Mouse (Mus musculus) forebrain, embryonic 15.5 days (tissue): ENCODE data around the gene Shank1. TPM values are rescaled to one million over a fixed set of nuclear protein-coding genes. Genes with fewer than 3 reads are reported as not detected.

Experiments used
- ATAC-seq: fragments of 200-750 bp; cut with Nextera tagmentation; replicated peaks from 2 replicates; pipeline ENCODE4 v1.8.0; 2017; ENCODE audit warnings: mild to moderate bottlenecking, moderate TSS enrichment, moderate library complexity
- H3K27ac ChIP-seq: fragments of 300-500 bp; sonication (generic); replicated peaks from 2 replicates; pipeline ENCODE4 v1.5.1; 2015; ENCODE audit warnings: mild to moderate bottlenecking, inconsistent platforms
- H3K27me3 ChIP-seq: fragments of 300-500 bp; sonication (generic); 2 replicates; pipeline ENCODE4 v1.6.1; 2015; ENCODE audit warnings: inconsistent platforms
- H3K36me3 ChIP-seq: fragments of 300-500 bp; sonication (generic); 2 replicates; pipeline ENCODE4 v1.6.1; 2015; ENCODE audit warnings: mild to moderate bottlenecking, inconsistent platforms
- H3K4me1 ChIP-seq: fragments of 300-500 bp; sonication (generic); 2 replicates; pipeline ENCODE4 v1.6.1; 2015; ENCODE audit warnings: inconsistent platforms
- H3K4me2 ChIP-seq: fragments of 300-500 bp; sonication (generic); replicated peaks from 2 replicates; pipeline ENCODE4 v1.6.1; 2015; ENCODE audit warnings: mild to moderate bottlenecking, inconsistent platforms
- H3K4me3 ChIP-seq: fragments of 300-500 bp; sonication (generic); 2 replicates; pipeline ENCODE4 v1.5.1; 2015; ENCODE audit warnings: mild to moderate bottlenecking, inconsistent platforms
- H3K9ac ChIP-seq: fragments of 300-500 bp; sonication (generic); replicated peaks from 2 replicates; pipeline ENCODE4 v1.6.1; 2015; ENCODE audit warnings: mild to moderate bottlenecking, inconsistent platforms
- H3K9me3 ChIP-seq: fragments of 300-500 bp; sonication (generic); 2 replicates; pipeline ENCODE4 v1.6.1; 2016; ENCODE audit warnings: inconsistent platforms
- WGBS: fragments of 180-500 bp; shearing (Covaris S2); methylation state at CpG from one replicate; pipeline ENCODE4 v1.1.7; 2015; ENCODE audit warnings: mixed read lengths; 5-methylcytosine and 5-hydroxymethylcytosine counted together
- polyA plus RNA-seq: library from polyadenylated mRNA; unstranded; fragments of >200 nt; fragmentation: Nextera tagmentation; extraction: Ambion mirVana; gene quantifications from 2 replicates; pipeline ENCODE4 v1.2.1, GENCODE M21; 2015

Shank1 gene
- polyA plus RNA-seq, 1 experiment from 2014 or later: 22.0 TPM

DNA sequence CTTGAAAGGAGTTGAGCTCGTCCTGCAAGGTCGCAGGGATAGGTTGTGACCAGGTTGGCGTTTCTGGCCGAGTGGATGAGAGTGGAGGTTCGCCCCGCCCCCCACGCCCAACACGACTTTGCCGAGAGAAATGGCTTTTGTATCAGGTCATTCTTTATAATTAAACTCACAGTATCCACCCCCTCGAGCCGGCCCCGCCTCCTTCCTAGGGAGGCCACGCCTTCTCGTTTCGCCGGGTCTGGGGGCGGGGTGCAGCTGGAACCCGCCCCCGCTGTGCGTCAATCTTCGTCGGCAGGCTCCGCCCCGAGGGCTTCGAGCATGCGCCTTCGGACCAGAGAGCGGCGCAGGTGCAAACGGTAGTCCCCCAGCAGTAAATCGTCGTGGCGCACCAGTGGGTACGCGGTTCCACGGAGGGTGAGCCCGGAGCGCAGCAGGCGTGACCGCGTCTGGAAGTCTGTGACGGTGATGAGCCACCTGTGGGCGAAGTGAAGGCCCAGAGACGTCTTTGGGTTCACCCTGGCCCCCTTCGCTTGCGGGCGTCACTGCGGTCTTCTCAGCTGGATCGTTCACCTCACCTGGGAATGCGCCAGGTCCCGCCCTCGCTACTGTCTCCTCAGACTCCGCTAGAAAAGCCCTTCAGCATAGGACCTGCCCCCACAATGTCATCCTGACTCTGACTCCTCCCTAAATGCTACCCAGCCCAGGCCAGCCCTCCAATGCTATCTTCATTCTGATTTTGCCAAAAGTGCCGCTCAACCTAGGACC is 50.0 kb downstream of the Shank1 start:
- H3K27me3 ChIP-seq: peaks cover 40% of the 10 kb centered on the region
- peak overlapping the region; percentile 94 for H3K4me2 ChIP-seq
- H3K27ac ChIP-seq: peak overlapping the region; percentile 87
- WGBS: under 1% methylated on average over 54 of the region's 54 CpGs
- H3K36me3 ChIP-seq: 0 out of 2 replicates have a peak, but pooled peaks cover 4% of the 10 kb centered on the region
- peak overlapping the region; percentile 60 for H3K9ac ChIP-seq
- peaks cover 41% of the 10 kb centered on the region for H3K4me1 ChIP-seq
- H3K9me3 ChIP-seq: no peaks in the 10 kb centered on the region
- peak overlapping the region; percentile 54 for H3K4me3 ChIP-seq
- peak; percentile 82 for ATAC-seq

- Histone ChIP-seq H3K27me3 (peaks cover 33% of the 10 kb centered on the region), H3K4me1 (peaks cover 41% of the 10 kb centered on the region), H3K27ac (0 out of 2 replicates have a peak overlapping the region, but pooled peaks have one; percentile 87), H3K9ac (peak overlapping the region; percentile 60), H3K36me3 (0 out of 2 replicates have a peak, but pooled peaks cover 4% of the 10 kb centered on the region), H3K4me2 (peak overlapping the region; percentile 94), H3K9me3 (no peaks in the 10 kb centered on the region), H3K4me3 (peak overlapping the region; percentile 54)
- ATAC-seq: peak; percentile 53
- WGBS: 7% methylated on average over 21 of the region's 21 CpGs
Measured at GRCm38 (mm10) chr7:44360792-44361301, 50.8 kb downstream of the Shank1 start.

GRCm38 (mm10) chr7:44372678-44373077 is 62.6 kb downstream of the Shank1 start:
- Histone ChIP-seq H3K4me3 (no peak overlapping the region), H3K4me1 (peaks cover 17% of the 10 kb centered on the region), H3K9me3 (no peaks in the 10 kb centered on the region), H3K4me2 (no peak overlapping the region), H3K36me3 (no peaks in the 10 kb centered on the region), H3K27ac (no peak overlapping the region), H3K9ac (no peak overlapping the region), H3K27me3 (0 out of 2 replicates have a peak, but pooled peaks cover 3% of the 10 kb centered on the region)
- no peak for ATAC-seq
- WGBS: 89% methylated on average over 8 of the region's 8 CpGs

GRCm38 (mm10) chr7:44373460-44373859 is 63.4 kb downstream of the Shank1 start:
- Histone ChIP-seq H3K27me3 (0 out of 2 replicates have a peak, but pooled peaks cover 3% of the 10 kb centered on the region), H3K4me2 (peak overlapping the region; percentile 78), H3K9me3 (no peaks in the 10 kb centered on the region), H3K9ac (peak overlapping the region; percentile 36; the same call in 1 of the 2 replicates), H3K4me1 (peaks cover 20% of the 10 kb centered on the region), H3K4me3 (peak overlapping the region; percentile 65), H3K36me3 (no peaks in the 10 kb centered on the region), H3K27ac (no peak overlapping the region; the same call in 1 of the 2 replicates)
- peak; percentile 42 for ATAC-seq
- 10% methylated on average over 7 of the region's 7 CpGs for WGBS

- Histone ChIP-seq H3K4me2 (peak overlapping the region; percentile 78), H3K9ac (peak overlapping the region; percentile 64)
- under 1% methylated on average over 19 of the region's 19 CpGs for WGBS
Measured at GRCm38 (mm10) chr7:44373889-44374652, 64.0 kb downstream of the Shank1 start.

DNA sequence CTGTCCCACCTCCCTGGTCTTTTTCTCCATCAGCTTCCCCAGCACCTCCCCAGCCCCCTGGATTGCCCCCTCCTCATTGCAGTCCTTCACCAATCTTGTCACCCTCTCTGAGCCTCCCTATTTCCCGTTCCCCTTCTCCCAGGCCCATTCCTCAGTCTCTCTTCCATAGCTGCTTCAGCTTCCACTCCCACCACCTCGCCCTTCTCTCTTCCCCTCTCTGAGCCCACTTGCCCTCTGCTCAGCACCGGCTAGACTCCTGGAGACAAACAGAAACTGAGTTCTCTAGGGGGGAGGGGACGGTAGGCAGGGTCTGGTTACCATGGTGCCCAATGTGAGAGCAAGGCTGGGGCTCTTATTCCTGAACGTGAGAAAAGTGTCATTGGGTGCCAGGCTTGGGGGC is 64.7 kb downstream of the Shank1 start:
- 1% methylated on average over 5 of the region's 5 CpGs for WGBS

More at GRCm38 (mm10) chr7:44373889-44374652, 64.0 kb downstream of the Shank1 start:
- no peaks in the 10 kb centered on the region for H3K36me3 ChIP-seq
- H3K9me3 ChIP-seq: no peaks in the 10 kb centered on the region
- H3K4me3 ChIP-seq: peak overlapping the region; percentile 65
- 0 out of 2 replicates have a peak, but pooled peaks cover 3% of the 10 kb centered on the region for H3K27me3 ChIP-seq
- H3K4me1 ChIP-seq: peaks cover 21% of the 10 kb centered on the region
- H3K27ac ChIP-seq: peak overlapping the region; percentile 72
- ATAC-seq: peak; percentile 92

DNA sequence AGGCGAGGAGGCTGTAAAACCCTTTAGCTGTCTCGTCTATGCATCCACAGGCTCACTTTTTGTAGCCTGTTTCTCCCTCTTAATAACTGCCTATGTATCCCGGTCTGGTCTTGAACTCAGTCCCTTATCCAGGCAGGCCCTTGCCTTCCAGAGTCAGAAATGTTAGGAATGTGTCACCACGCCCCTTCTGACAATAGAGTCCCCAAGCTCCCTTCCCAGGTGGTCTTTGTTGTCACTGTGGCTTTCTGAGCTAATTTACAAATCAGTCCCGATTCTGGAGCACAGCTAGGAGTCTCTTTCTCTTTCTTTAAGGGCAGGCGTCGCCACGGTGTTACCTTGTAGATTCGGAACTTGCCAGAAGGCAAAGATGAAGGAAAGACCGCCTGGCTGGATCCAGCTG is 65.2 kb downstream of the Shank1 start:
- ATAC-seq: no peak
- 2% methylated on average over 10 of the region's 10 CpGs for WGBS
- H3K9ac ChIP-seq: peak overlapping the region; percentile 64
- no peaks in the 10 kb centered on the region for H3K9me3 ChIP-seq
- H3K27me3 ChIP-seq: 0 out of 2 replicates have a peak, but pooled peaks cover 3% of the 10 kb centered on the region
- peak overlapping the region; percentile 65 for H3K4me3 ChIP-seq
- H3K4me2 ChIP-seq: peak overlapping the region; percentile 78
- H3K36me3 ChIP-seq: no peaks in the 10 kb centered on the region
- peaks cover 21% of the 10 kb centered on the region for H3K4me1 ChIP-seq
- peak overlapping the region; percentile 72 for H3K27ac ChIP-seq

More for the DNA sequence above, 64.7 kb downstream of the Shank1 start:
- Histone ChIP-seq H3K4me1 (peaks cover 21% of the 10 kb centered on the region), H3K36me3 (no peaks in the 10 kb centered on the region), H3K9me3 (no peaks in the 10 kb centered on the region), H3K4me3 (peak overlapping the region; percentile 65), H3K27me3 (0 out of 2 replicates have a peak, but pooled peaks cover 3% of the 10 kb centered on the region), H3K4me2 (peak overlapping the region; percentile 78), H3K9ac (peak overlapping the region; percentile 64), H3K27ac (peak overlapping the region; percentile 72)
- peak; percentile 20 for ATAC-seq

- H3K9me3 ChIP-seq: no peaks in the 10 kb centered on the region
Measured at GRCm38 (mm10) chr7:44375793-44376192, 65.7 kb downstream of the Shank1 start.

DNA sequence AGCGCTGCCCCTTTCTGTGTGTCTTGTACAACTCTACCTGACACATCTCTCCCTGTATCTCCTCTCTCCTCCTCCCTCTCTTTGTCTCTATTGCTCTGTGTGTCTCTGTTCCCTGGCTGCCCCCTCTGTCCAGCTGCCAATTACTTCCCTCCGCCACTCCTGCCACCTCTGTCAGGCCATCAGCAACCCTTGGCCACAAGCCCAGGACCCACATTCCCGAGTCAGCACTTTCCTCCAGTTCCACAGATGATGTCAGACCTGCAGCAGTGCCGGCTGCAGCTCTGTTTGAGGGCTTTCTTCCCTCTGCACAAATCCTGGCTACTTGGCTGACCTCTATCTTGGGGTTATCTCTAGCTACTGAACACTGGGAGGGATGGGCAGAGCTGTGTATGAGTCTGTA is 68.2 kb downstream of the Shank1 start:
- WGBS: 32% methylated on average over 4 of the region's 4 CpGs

More at GRCm38 (mm10) chr7:44375793-44376192, 65.7 kb downstream of the Shank1 start:
- Histone ChIP-seq H3K36me3 (no peaks in the 10 kb centered on the region), H3K9ac (no peak overlapping the region), H3K4me3 (no peak overlapping the region), H3K27me3 (0 out of 2 replicates have a peak, but pooled peaks cover 3% of the 10 kb centered on the region), H3K27ac (no peak overlapping the region), H3K4me1 (peaks cover 21% of the 10 kb centered on the region), H3K4me2 (no peak overlapping the region)
- no peak for ATAC-seq
- WGBS: 54% methylated on average over 3 of the region's 3 CpGs

GRCm38 (mm10) chr7:44382541-44382940 is 72.5 kb downstream of the Shank1 start:
- H3K4me2 ChIP-seq: peak overlapping the region; percentile 4; the same call in 1 of the 2 replicates
- no peak overlapping the region for H3K4me3 ChIP-seq
- no peaks in the 10 kb centered on the region for H3K27me3 ChIP-seq
- ATAC-seq: peak; percentile 81
- no peaks in the 10 kb centered on the region for H3K36me3 ChIP-seq
- no peak overlapping the region for H3K9ac ChIP-seq
- 47% methylated on average over 12 of the region's 12 CpGs for WGBS
- no peaks in the 10 kb centered on the region for H3K9me3 ChIP-seq
- peak overlapping the region; percentile 98 for H3K27ac ChIP-seq
- peaks cover 30% of the 10 kb centered on the region for H3K4me1 ChIP-seq

More for the DNA sequence above, 68.2 kb downstream of the Shank1 start:
- Histone ChIP-seq H3K9me3 (no peaks in the 10 kb centered on the region), H3K9ac (no peak overlapping the region), H3K4me3 (no peak overlapping the region), H3K27me3 (0 out of 2 replicates have a peak, but pooled peaks cover 3% of the 10 kb centered on the region), H3K36me3 (no peaks in the 10 kb centered on the region), H3K4me1 (peaks cover 34% of the 10 kb centered on the region), H3K4me2 (no peak overlapping the region), H3K27ac (no peak overlapping the region)
- no peak for ATAC-seq

- WGBS: 0% methylated on average over 32 of the region's 33 CpGs
- peak; percentile 86 for ATAC-seq
Measured at GRCm38 (mm10) chr7:44383980-44384715, 74.1 kb downstream of the Shank1 start, which contains the start of gene Syt3. Gene Syt3 (plus strand): TSS chr7:44384102.

More at GRCm38 (mm10) chr7:44383980-44384715, 74.1 kb downstream of the Shank1 start, which contains the start of gene Syt3:
- H3K4me3 ChIP-seq: peak within 1 kb of the TSS; percentile 61
- peak within 1 kb of the TSS; percentile 70 for H3K9ac ChIP-seq
- no peaks in the 10 kb centered on the region for H3K36me3 ChIP-seq
- peaks cover 26% of the 10 kb centered on the region for H3K4me1 ChIP-seq
- peak within 1 kb of the TSS; percentile 98 for H3K4me2 ChIP-seq
- peak within 1 kb of the TSS; percentile 98 for H3K27ac ChIP-seq
- no peaks in the 10 kb centered on the region for H3K9me3 ChIP-seq
- H3K27me3 ChIP-seq: no peaks in the 10 kb centered on the region
